Mouse (Mus musculus) lung, embryonic 16.5 days (tissue): ENCODE data around the gene S100a3. TPM values are rescaled to one million over a fixed set of nuclear protein-coding genes. Genes with fewer than 3 reads are reported as not detected.

ENCODE experiments used
- ATAC-seq: fragments of 200-750 bp; cut with Nextera tagmentation; 2 replicates; pipeline ENCODE4 v1.8.0; 2017; ENCODE audit warnings: low read depth, mild to moderate bottlenecking, moderate library complexity
- H3K27ac ChIP-seq: fragments of 300-500 bp; sonication (generic); 2 replicates; pipeline ENCODE4 v1.5.1; 2014; ENCODE audit warnings: mild to moderate bottlenecking, control low read depth, low read length
- H3K27me3 ChIP-seq: fragments of 300-500 bp; sonication (generic); 2 replicates; pipeline ENCODE4 v1.6.1; 2014; ENCODE audit warnings: low read depth, low read length, mixed read lengths; ENCODE audit not compliant: control insufficient read depth, insufficient read depth
- H3K36me3 ChIP-seq: fragments of 300-500 bp; sonication (generic); 2 replicates; pipeline ENCODE4 v1.6.1; 2014; ENCODE audit warnings: low read length; ENCODE audit not compliant: control insufficient read depth, insufficient read depth
- H3K4me1 ChIP-seq: fragments of 300-500 bp; sonication (generic); replicated peaks from 2 replicates; pipeline ENCODE4 v1.6.1; 2014; ENCODE audit warnings: low read length, mixed read lengths; ENCODE audit not compliant: control insufficient read depth, insufficient read depth
- H3K4me2 ChIP-seq: fragments of 300-500 bp; sonication (generic); 2 replicates; pipeline ENCODE4 v1.6.1; 2014; ENCODE audit warnings: low read depth, low read length, control low read depth
- H3K4me3 ChIP-seq: fragments of 300-500 bp; sonication (generic); 2 replicates; pipeline ENCODE4 v1.5.1; 2014; ENCODE audit warnings: mild to moderate bottlenecking, low read length, control low read depth
- H3K9ac ChIP-seq: fragments of 300-500 bp; sonication (generic); 2 replicates; pipeline ENCODE4 v1.6.1; 2014; ENCODE audit warnings: low read length, control low read depth
- H3K9me3 ChIP-seq: fragments of 300-500 bp; sonication (generic); 2 replicates; pipeline ENCODE4 v1.6.1; 2016; ENCODE audit warnings: low read length; ENCODE audit not compliant: control insufficient read depth
- WGBS: fragments of 180-500 bp; shearing (Covaris S2); extraction: QIAGEN DNeasy Blood & Tissue Kit; methylation state at CpG from one replicate; pipeline ENCODE4 v1.1.7; 2014; 5-methylcytosine and 5-hydroxymethylcytosine counted together
- polyA plus RNA-seq: library from polyadenylated mRNA; unstranded; fragments of >200 nt; fragmentation: Nextera tagmentation; extraction: Ambion mirVana; gene quantifications from 2 replicates; pipeline ENCODE4 v1.2.1, GENCODE M21; 2015

Gene S100a3
- polyA plus RNA-seq, 1 experiment from 2014 or later = 0.25 TPM

DNA sequence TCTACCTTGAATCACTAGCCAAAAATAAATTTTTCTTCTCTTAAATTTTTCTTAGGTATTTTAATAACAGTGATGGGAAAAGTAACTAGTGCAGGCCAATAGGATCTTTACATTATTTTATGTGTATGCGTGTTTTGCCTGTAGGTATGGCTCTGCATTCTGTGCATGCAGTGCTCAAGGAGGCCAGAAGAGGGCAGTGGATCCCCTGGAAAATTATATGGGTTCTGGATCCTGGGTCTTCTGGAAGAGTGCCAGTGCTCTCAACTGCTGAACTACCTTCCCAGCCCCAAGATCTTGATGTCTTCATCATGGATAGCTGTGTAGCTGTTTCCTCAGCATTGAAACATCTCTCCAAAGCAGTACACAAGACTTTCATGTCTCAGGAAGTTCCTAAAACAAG lies 21.8 kb downstream of the S100a3 start:
- Histone ChIP-seq H3K4me1 (peaks cover 2% of the 10 kb centered on the region; the same call in 1 of the 2 replicates), H3K27me3 (no peaks in the 10 kb centered on the region), H3K4me2 (no peak overlapping the region), H3K27ac (no peak overlapping the region), H3K9ac (no peak overlapping the region), H3K9me3 (no peaks in the 10 kb centered on the region), H3K4me3 (no peak overlapping the region), H3K36me3 (no peaks in the 10 kb centered on the region)
- WGBS = 88% methylated on average over 1 of the region's 1 CpGs
- ATAC-seq = no peak

GRCm38 (mm10) chr3:90582556-90582955 lies 22.2 kb downstream of the S100a3 start:
- no peak overlapping the region for H3K27ac ChIP-seq
- no peaks in the 10 kb centered on the region for H3K36me3 ChIP-seq
- 82% methylated on average over 4 of the region's 4 CpGs for WGBS
- no peak overlapping the region for H3K4me3 ChIP-seq
- no peaks in the 10 kb centered on the region for H3K27me3 ChIP-seq
- ATAC-seq = no peak
- no peak overlapping the region for H3K9ac ChIP-seq
- no peaks in the 10 kb centered on the region for H3K9me3 ChIP-seq
- no peak overlapping the region for H3K4me2 ChIP-seq
- peaks cover 5% of the 10 kb centered on the region; the same call in 1 of the 2 replicates for H3K4me1 ChIP-seq

GRCm38 (mm10) chr3:90583893-90584292 lies 23.5 kb downstream of the S100a3 start:
- H3K4me2 ChIP-seq = no peak overlapping the region
- H3K36me3 ChIP-seq = no peaks in the 10 kb centered on the region
- 33% methylated on average over 3 of the region's 3 CpGs for WGBS
- H3K27ac ChIP-seq = no peak overlapping the region
- no peak for ATAC-seq
- no peak overlapping the region for H3K9ac ChIP-seq
- H3K27me3 ChIP-seq = no peaks in the 10 kb centered on the region
- peaks cover 5% of the 10 kb centered on the region; the same call in 1 of the 2 replicates for H3K4me1 ChIP-seq
- H3K9me3 ChIP-seq = no peaks in the 10 kb centered on the region
- H3K4me3 ChIP-seq = no peak overlapping the region

DNA sequence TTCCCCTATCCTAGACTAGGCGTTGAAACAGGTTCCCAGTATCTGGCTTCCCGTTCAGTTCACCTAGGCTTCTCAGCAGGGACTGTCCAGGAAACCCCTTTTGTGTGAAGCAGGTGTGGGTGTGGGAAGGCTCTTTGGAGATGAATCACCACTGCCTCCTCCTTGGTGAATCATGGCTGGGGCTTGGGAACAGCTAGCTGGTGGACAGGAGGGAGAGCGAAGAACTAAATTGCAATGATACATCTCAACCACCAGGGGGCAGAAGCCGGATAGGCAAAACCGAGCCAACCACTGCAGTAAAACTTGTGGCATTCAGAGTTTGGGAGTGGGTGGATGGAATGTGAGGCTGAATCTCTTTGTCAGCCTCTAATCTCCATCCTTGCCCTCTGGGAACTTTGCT lies 25.2 kb downstream of the S100a3 start:
- ATAC-seq = peak; percentile 29; the same call in 1 of the 2 replicates
- Histone ChIP-seq H3K4me1 (peaks cover 5% of the 10 kb centered on the region; the same call in 1 of the 2 replicates), H3K4me2 (no peak overlapping the region), H3K36me3 (no peaks in the 10 kb centered on the region), H3K27me3 (no peaks in the 10 kb centered on the region), H3K9me3 (no peaks in the 10 kb centered on the region), H3K4me3 (no peak overlapping the region), H3K27ac (no peak overlapping the region; the same call in 1 of the 2 replicates), H3K9ac (no peak overlapping the region)
- WGBS = 30% methylated on average over 5 of the region's 5 CpGs

- Histone ChIP-seq H3K4me3 (no peak overlapping the region), H3K4me2 (no peak overlapping the region), H3K36me3 (no peaks in the 10 kb centered on the region), H3K27ac (peak overlapping the region; percentile 81), H3K9me3 (no peaks in the 10 kb centered on the region), H3K9ac (no peak overlapping the region), H3K27me3 (no peaks in the 10 kb centered on the region), H3K4me1 (peaks cover 5% of the 10 kb centered on the region; the same call in 1 of the 2 replicates)
- WGBS = 79% methylated on average over 15 of the region's 15 CpGs
- ATAC-seq = no peak; the same call in 1 of the 2 replicates
Measured at GRCm38 (mm10) chr3:90586016-90586643, 25.8 kb downstream of the S100a3 start.

DNA sequence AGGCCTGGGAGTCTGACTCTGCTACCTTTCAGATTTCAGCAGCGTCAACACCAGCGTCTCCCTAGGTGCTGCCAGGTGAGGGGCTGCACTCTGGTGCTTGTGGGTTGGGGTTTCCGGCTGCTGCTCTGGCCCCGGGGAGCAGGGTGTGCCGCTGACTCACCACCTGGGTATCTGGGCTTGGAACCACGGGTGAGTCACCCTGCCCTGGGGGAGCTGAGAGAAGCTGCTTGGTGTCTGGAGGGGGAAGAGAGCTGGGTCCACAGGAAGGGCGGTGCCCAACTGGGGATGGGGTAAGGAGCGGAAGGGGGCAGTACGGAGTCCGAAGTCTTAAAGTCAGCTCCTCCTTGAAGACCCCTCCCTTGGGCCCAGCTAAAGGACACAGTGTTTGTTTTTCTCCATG lies 26.5 kb downstream of the S100a3 start:
- peak overlapping the region; percentile 81 for H3K27ac ChIP-seq
- H3K4me3 ChIP-seq = no peak overlapping the region
- WGBS = 40% methylated on average over 10 of the region's 10 CpGs
- no peaks in the 10 kb centered on the region for H3K9me3 ChIP-seq
- H3K9ac ChIP-seq = peak overlapping the region; percentile 7; the same call in 1 of the 2 replicates
- peak; percentile 86 for ATAC-seq
- H3K4me2 ChIP-seq = no peak overlapping the region
- H3K27me3 ChIP-seq = no peaks in the 10 kb centered on the region
- no peaks in the 10 kb centered on the region for H3K36me3 ChIP-seq
- peaks cover 5% of the 10 kb centered on the region; the same call in 1 of the 2 replicates for H3K4me1 ChIP-seq

DNA sequence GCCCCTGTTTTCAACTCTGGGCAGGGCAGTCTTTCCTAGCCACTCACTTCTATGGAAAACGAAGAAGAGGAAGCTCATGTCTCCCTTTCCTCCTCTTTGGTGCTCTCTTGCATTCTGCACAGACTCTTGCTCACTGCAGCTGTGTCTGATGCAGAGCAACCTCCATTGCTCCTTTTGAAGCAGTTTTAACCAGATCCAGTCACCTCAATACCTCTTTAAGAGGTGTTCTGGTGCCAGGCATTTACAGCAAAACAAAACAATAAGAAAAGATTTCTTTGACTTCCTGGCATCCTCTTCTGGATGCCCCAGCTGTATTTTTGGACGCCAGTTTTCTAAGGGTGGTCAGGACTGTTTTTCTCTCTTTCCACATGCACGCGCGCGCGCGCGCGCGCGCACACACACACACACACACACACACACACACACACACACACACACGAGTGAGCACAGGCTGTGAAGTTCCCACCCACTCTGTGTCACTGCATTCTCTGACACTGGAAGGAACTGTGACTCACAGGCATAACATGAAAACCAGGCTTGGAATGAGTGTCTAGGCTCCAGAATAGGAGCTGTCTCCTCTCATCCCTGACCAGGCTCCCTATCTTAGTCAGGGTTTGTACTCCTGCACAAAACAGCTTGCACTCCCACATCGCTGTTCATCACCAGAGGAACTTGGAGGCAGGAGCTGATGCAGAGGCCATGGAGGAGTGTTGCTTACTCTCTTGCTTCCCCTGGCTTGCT lies 27.2 kb downstream of the S100a3 start:
- Histone ChIP-seq H3K27me3 (no peaks in the 10 kb centered on the region), H3K9me3 (no peaks in the 10 kb centered on the region), H3K4me3 (no peak overlapping the region), H3K36me3 (no peaks in the 10 kb centered on the region), H3K27ac (peak overlapping the region; percentile 81), H3K4me1 (peaks cover 5% of the 10 kb centered on the region; the same call in 1 of the 2 replicates), H3K9ac (peak overlapping the region; percentile 7; the same call in 1 of the 2 replicates), H3K4me2 (no peak overlapping the region)
- ATAC-seq = no peak
- WGBS = 83% methylated on average over 14 of the region's 14 CpGs

GRCm38 (mm10) chr3:90589390-90589789 lies 29.0 kb downstream of the S100a3 start:
- no peaks in the 10 kb centered on the region for H3K9me3 ChIP-seq
- no peak overlapping the region for H3K27ac ChIP-seq
- no peaks in the 10 kb centered on the region for H3K36me3 ChIP-seq
- no peak overlapping the region for H3K4me3 ChIP-seq
- no peak for ATAC-seq
- no peak overlapping the region for H3K9ac ChIP-seq
- H3K4me1 ChIP-seq = peaks cover 5% of the 10 kb centered on the region; the same call in 1 of the 2 replicates
- 58% methylated on average over 6 of the region's 6 CpGs for WGBS
- H3K27me3 ChIP-seq = no peaks in the 10 kb centered on the region
- no peak overlapping the region for H3K4me2 ChIP-seq

- H3K9me3 ChIP-seq = no peaks in the 10 kb centered on the region
- 74% methylated on average over 8 of the region's 8 CpGs for WGBS
- ATAC-seq = no peak
- no peak within 1 kb of the TSS for H3K9ac ChIP-seq
- no peak within 1 kb of the TSS for H3K27ac ChIP-seq
- peaks cover 5% of the 10 kb centered on the region; the same call in 1 of the 2 replicates for H3K4me1 ChIP-seq
- H3K4me2 ChIP-seq = no peak within 1 kb of the TSS
- no peaks in the 10 kb centered on the region for H3K27me3 ChIP-seq
- H3K4me3 ChIP-seq = no peak within 1 kb of the TSS
- no peaks in the 10 kb centered on the region for H3K36me3 ChIP-seq
Measured at GRCm38 (mm10) chr3:90589947-90590346, 29.6 kb downstream of the S100a3 start, which contains the start of gene S100a2. Gene S100a2 (plus strand): TSS chr3:90590247.
